In genomic region chr10:61072324-61072723, GRCm38 (mm10) we compare ENCODE assay signal across 9 mouse cellular contexts. TPM values are rescaled to one million over a fixed set of nuclear protein-coding genes. Genes with fewer than 3 reads are reported as not detected.
A peak's percentile ranks its signal among the peaks of the same experiment; 100 is the strongest.
DNase-seq lines count a peak whose midpoint lies in the region; ATAC-seq and TF ChIP-seq lines count a peak whose summit lies in the region.
"Had no signal": no experiment of that assay in that cellular context is flagged by ENCODE, and none has a peak within 500 bp of the region (broad histone marks: within the 10 kb centered on the region; RNA-seq: fewer than 3 reads in every experiment).

No protein-coding gene starts in this region.

- no peak for ATAC-seq in frontal cortex, adult (ENCODE audit: low TSS enrichment)
- ATAC-seq in megakaryocyte progenitor cell, adult 5-6 weeks (replicated peaks; ENCODE audit: poor library complexity): peak; percentile 78

- no peaks in the 10 kb centered on the region for H3K27me3 ChIP-seq in testis, adult 2 months (ENCODE audit: control insufficient read depth, insufficient read depth, low read length)

- TF ChIP-seq CTCF in layer of hippocampus, adult 2 months (conservative IDR thresholded peaks at IDR 0.05): peak; percentile 100
- peak; percentile 93 for TF ChIP-seq CTCF in testis, adult 2 months (IDR thresholded peaks at IDR 0.05; ENCODE audit: control insufficient read depth, insufficient read depth, insufficient replicate concordance, low read depth, low read length)

- H3K4me1 ChIP-seq in testis, adult 2 months (ENCODE audit: control insufficient read depth, insufficient read depth, low read length): peaks cover 6% of the 10 kb centered on the region

- H3K4me3 ChIP-seq in layer of hippocampus, adult 2 months: no peak overlapping the region
- no peak overlapping the region for H3K4me3 ChIP-seq in testis, adult 2 months (ENCODE audit: control insufficient read depth, low read depth, low read length)
- H3K4me3 ChIP-seq: liver, embryonic 15.5 days had no signal

- TF ChIP-seq POLR2A in testis, adult 2 months (IDR thresholded peaks at IDR 0.05; ENCODE audit: control insufficient read depth, low read depth, low read length): no peak

- DNase-seq in frontal cortex, postnatal 10 days (ENCODE audit: low spot score in 2 of 2): peak; percentile 35 to 42
- DNase-seq in 3134 (ENCODE audit: extremely low read depth, insufficient read length, low spot score): peak; percentile 44
- DNase-seq in T-cell, adult 2 months (ENCODE audit: low spot score): peak; percentile 24
- DNase-seq in embryo, embryonic 10 days (ENCODE audit: low spot score): peak; percentile 62
- peak; percentile 24 to 71 for DNase-seq in layer of hippocampus, adult 2 months (ENCODE audit: low spot score in 2 of 2)

- no peak overlapping the region for H3K27ac ChIP-seq in layer of hippocampus, adult 2 months
- H3K27ac ChIP-seq in testis, adult 2 months (ENCODE audit: control insufficient read depth, insufficient read depth, low read depth, low read length): no peak overlapping the region
- H3K27ac ChIP-seq: liver, embryonic 15.5 days had no signal

- H3K36me3 ChIP-seq in testis, adult 2 months (ENCODE audit: control insufficient read depth, insufficient read depth, low read length): no peaks in the 10 kb centered on the region
- H3K36me3 ChIP-seq: liver, embryonic 15.5 days had no signal

RNA-seq across cellular contexts. Expression of gene Pcbd1, which starts 16.8 kb away (rescaled TPM):
- total RNA-seq in layer of hippocampus, adult 2 months (2021): 10 to 100 TPM; 11.2 to 11.7 TPM
- total RNA-seq in megakaryocyte progenitor cell, adult 5-6 weeks (2015): 9.6 and 15.8 TPM in 2 replicates
- 8.9 and 11.0 TPM in 2 replicates for total RNA-seq in megakaryocyte progenitor cell, adult 5-6 weeks (2017)
- polyA plus RNA-seq in testis, adult 2 months (2012; rRNA removed): 0.28 and 0.76 TPM in 2 replicates
